Mouse (Mus musculus) liver, postnatal 0 days (tissue): ENCODE measurements around the gene Prkcb.

Experiments
- CTCF ChIP-seq: sonication (generic); IDR thresholded peaks from 2 replicates; pipeline ENCODE4 v1.5.1; 2016; ENCODE audit warnings: antibody characterized with exemption, low read depth
- EP300 ChIP-seq: IDR thresholded peaks from 2 replicates; pipeline ENCODE4 v1.6.1; 2016; ENCODE audit warnings: antibody characterized with exemption, low read depth, mild to moderate bottlenecking

- no peak for TF ChIP-seq CTCF
- TF ChIP-seq EP300, result no peak
Observed at GRCm38 (mm10) chr7:122350741-122351140, 62.2 kb downstream of the Prkcb start.
